Mouse (Mus musculus): Measurements from ENCODE around the gene Abcb8. TPM values are rescaled to one million over a fixed set of nuclear protein-coding genes. Genes with fewer than 3 reads are reported as not detected.

The Abcb8 gene
- polyA plus RNA-seq, 1 experiment from 2014 or later, result 48.6 TPM

GRCm38 (mm10) chr5:24348546-24348945, 44.9 kb upstream of the Abcb8 start:
- Histone ChIP-seq H3K9ac (ENCODE audit: low read depth, low read length) (0 out of 2 replicates have a peak overlapping the region, but pooled peaks have one; percentile 35), H3K9me3 (replicated peaks; ENCODE audit: low read length) (no peaks in the 10 kb centered on the region), H3K27me3 (ENCODE audit: insufficient read depth, low read length) (no peaks in the 10 kb centered on the region), H3K27ac (no peak overlapping the region), H3K4me2 (ENCODE audit: low read length) (peak overlapping the region; percentile 92), H3K4me3 (replicated peaks; ENCODE audit: low read depth, low read length) (peak overlapping the region; percentile 43), H3K36me3 (ENCODE audit: insufficient read depth, low read length) (no peaks in the 10 kb centered on the region), H3K4me1 (replicated peaks; ENCODE audit: insufficient read depth, low read length) (peaks cover 22% of the 10 kb centered on the region)
- under 1% methylated on average over 30 of the region's 30 CpGs for WGBS
- no peak for ATAC-seq (replicated peaks; ENCODE audit: low FRiP score, low read depth)
- no peak for TF ChIP-seq CTCF (IDR thresholded peaks at IDR 0.05; ENCODE audit: low read depth)
- DNase-seq (ENCODE audit: low spot score), result no peak

DNA sequence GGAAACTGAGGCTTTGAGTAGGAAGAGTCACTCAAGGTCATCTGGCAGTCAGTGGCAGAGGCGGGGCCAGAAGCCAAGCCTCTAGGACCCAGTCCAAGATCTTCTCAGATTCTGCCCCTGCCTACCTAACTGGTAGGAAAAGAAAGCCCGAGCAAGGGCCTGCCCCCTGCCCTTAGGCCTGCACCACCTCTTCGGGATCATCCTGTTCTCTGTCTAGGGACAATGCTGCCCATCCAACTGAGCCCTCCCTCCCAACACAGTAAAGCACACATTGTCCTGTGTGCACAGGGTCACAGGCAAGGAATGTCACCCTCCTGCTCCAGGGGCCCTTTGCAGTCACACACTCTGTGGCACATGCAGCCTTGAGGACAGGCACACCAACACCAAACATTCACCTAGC, 43.4 kb upstream of the Abcb8 start:
- no peak for DNase-seq (ENCODE audit: low spot score)
- H3K4me3 ChIP-seq (replicated peaks; ENCODE audit: low read depth, low read length), result no peak overlapping the region
- no peaks in the 10 kb centered on the region for H3K27me3 ChIP-seq (ENCODE audit: insufficient read depth, low read length)
- no peak for ATAC-seq (replicated peaks; ENCODE audit: low FRiP score, low read depth)
- 63% methylated on average over 3 of the region's 3 CpGs for WGBS
- H3K36me3 ChIP-seq (ENCODE audit: insufficient read depth, low read length), result no peaks in the 10 kb centered on the region
- no peaks in the 10 kb centered on the region for H3K9me3 ChIP-seq (replicated peaks; ENCODE audit: low read length)
- no peak overlapping the region for H3K27ac ChIP-seq
- peak overlapping the region; percentile 91 for H3K4me2 ChIP-seq (ENCODE audit: low read length)
- no peak for TF ChIP-seq CTCF (IDR thresholded peaks at IDR 0.05; ENCODE audit: low read depth)
- peaks cover 11% of the 10 kb centered on the region for H3K4me1 ChIP-seq (replicated peaks; ENCODE audit: insufficient read depth, low read length)
- no peak overlapping the region for H3K9ac ChIP-seq (ENCODE audit: low read depth, low read length)

- Histone ChIP-seq H3K36me3 (ENCODE audit: insufficient read depth, low read length) (no peaks in the 10 kb centered on the region), H3K4me2 (ENCODE audit: low read length) (peak overlapping the region; percentile 91), H3K27me3 (ENCODE audit: insufficient read depth, low read length) (no peaks in the 10 kb centered on the region), H3K27ac (no peak overlapping the region), H3K4me1 (replicated peaks; ENCODE audit: insufficient read depth, low read length) (peaks cover 9% of the 10 kb centered on the region), H3K9me3 (replicated peaks; ENCODE audit: low read length) (no peaks in the 10 kb centered on the region), H3K9ac (ENCODE audit: low read depth, low read length) (peak overlapping the region; percentile 52), H3K4me3 (replicated peaks; ENCODE audit: low read depth, low read length) (peak overlapping the region; percentile 68)
- TF ChIP-seq CTCF (IDR thresholded peaks at IDR 0.05; ENCODE audit: low read depth), result no peak
- no peak for DNase-seq (ENCODE audit: low spot score)
- WGBS, result 37% methylated on average over 14 of the region's 15 CpGs
- 0 out of 2 replicates have a peak, but pooled peaks have one; percentile 2 for ATAC-seq (replicated peaks; ENCODE audit: low FRiP score, low read depth)
These were observed 42.8 kb upstream of the Abcb8 start for GRCm38 (mm10) chr5:24350531-24351250.

DNA sequence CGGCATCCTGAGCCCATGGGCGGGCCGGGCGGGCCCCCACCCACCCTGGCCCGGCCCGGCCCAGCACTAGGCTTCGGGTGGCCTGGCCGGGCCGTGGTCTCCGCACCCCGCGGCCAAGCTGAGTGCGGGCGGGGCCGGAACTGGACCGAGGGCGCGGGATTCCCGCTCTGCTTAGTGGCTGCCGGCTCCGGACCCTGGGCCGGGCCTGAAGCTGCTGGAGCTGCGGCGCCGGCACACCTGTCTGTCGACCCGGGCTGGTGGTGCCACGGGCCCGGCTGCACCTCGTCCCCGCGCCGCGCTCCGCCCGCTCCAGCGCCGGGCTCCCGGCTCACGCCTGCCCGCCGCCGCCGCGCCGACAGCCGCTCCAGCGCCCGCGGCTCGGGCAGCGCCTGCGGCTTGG, 42.2 kb upstream of the Abcb8 start, which contains the start of gene Kcnh2:
Kcnh2 (minus strand) TSS at position 327 of the 400 bp plus-strand sequence.
- no peaks in the 10 kb centered on the region for H3K9me3 ChIP-seq (replicated peaks; ENCODE audit: low read length)
- H3K4me2 ChIP-seq (ENCODE audit: low read length), result peak within 1 kb of the TSS; percentile 91
- WGBS, result under 1% methylated on average over 35 of the region's 53 CpGs
- peak within 1 kb of the TSS; percentile 68 for H3K4me3 ChIP-seq (replicated peaks; ENCODE audit: low read depth, low read length)
- peak within 1 kb of the TSS; percentile 70 for H3K27ac ChIP-seq
- H3K36me3 ChIP-seq (ENCODE audit: insufficient read depth, low read length), result no peaks in the 10 kb centered on the region
- peak; percentile 14; the same call in 1 of the 2 replicates for ATAC-seq (replicated peaks; ENCODE audit: low FRiP score, low read depth)
- H3K4me1 ChIP-seq (replicated peaks; ENCODE audit: insufficient read depth, low read length), result peaks cover 9% of the 10 kb centered on the region
- DNase-seq (ENCODE audit: low spot score), result peak; percentile 44
- no peaks in the 10 kb centered on the region for H3K27me3 ChIP-seq (ENCODE audit: insufficient read depth, low read length)
- H3K9ac ChIP-seq (ENCODE audit: low read depth, low read length), result peak within 1 kb of the TSS; percentile 52
- no peak for TF ChIP-seq CTCF (IDR thresholded peaks at IDR 0.05; ENCODE audit: low read depth)

DNA sequence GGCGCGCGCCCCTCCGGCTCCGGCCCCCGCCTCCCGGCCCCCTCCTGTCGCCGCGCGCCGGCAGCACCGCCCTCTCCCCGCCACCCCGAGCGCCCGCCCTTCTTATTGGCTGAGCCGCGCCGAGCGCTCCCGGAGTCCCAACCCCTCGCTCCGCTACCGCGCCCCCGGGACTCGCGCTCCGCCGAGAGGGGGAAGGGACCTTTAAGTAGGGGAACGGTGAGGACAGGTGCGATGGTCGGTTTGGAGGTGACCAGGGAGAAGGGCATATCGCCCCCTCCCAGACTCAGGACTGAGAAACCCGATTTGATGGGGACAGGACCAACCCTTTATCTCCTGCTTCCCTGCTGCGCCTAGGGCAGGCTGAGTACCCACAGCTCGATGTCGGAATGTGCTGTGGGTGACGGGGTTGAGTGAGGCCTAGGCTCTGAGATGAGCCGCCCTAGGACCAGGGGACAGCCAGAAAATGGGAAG, 41.7 kb upstream of the Abcb8 start:
- no peaks in the 10 kb centered on the region for H3K9me3 ChIP-seq (replicated peaks; ENCODE audit: low read length)
- H3K4me3 ChIP-seq (replicated peaks; ENCODE audit: low read depth, low read length), result peak overlapping the region; percentile 68
- TF ChIP-seq CTCF (IDR thresholded peaks at IDR 0.05; ENCODE audit: low read depth), result no peak
- H3K4me1 ChIP-seq (replicated peaks; ENCODE audit: insufficient read depth, low read length), result peaks cover 9% of the 10 kb centered on the region
- no peaks in the 10 kb centered on the region for H3K36me3 ChIP-seq (ENCODE audit: insufficient read depth, low read length)
- peak; percentile 61 for ATAC-seq (replicated peaks; ENCODE audit: low FRiP score, low read depth)
- H3K4me2 ChIP-seq (ENCODE audit: low read length), result peak overlapping the region; percentile 91
- under 1% methylated on average over 39 of the region's 41 CpGs for WGBS
- peak overlapping the region; percentile 52 for H3K9ac ChIP-seq (ENCODE audit: low read depth, low read length)
- DNase-seq (ENCODE audit: low spot score), result peak; percentile 91
- H3K27me3 ChIP-seq (ENCODE audit: insufficient read depth, low read length), result no peaks in the 10 kb centered on the region
- H3K27ac ChIP-seq, result peak overlapping the region; percentile 70

GRCm38 (mm10) chr5:24352251-24352859, 41.1 kb upstream of the Abcb8 start:
- Histone ChIP-seq H3K4me1 (replicated peaks; ENCODE audit: insufficient read depth, low read length) (peaks cover 9% of the 10 kb centered on the region), H3K36me3 (ENCODE audit: insufficient read depth, low read length) (no peaks in the 10 kb centered on the region), H3K9ac (ENCODE audit: low read depth, low read length) (0 out of 2 replicates have a peak overlapping the region, but pooled peaks have one; percentile 52), H3K4me2 (ENCODE audit: low read length) (peak overlapping the region; percentile 91), H3K27me3 (ENCODE audit: insufficient read depth, low read length) (no peaks in the 10 kb centered on the region), H3K27ac (peak overlapping the region; percentile 70), H3K9me3 (replicated peaks; ENCODE audit: low read length) (no peaks in the 10 kb centered on the region), H3K4me3 (replicated peaks; ENCODE audit: low read depth, low read length) (peak overlapping the region; percentile 68)
- 4% methylated on average over 24 of the region's 24 CpGs for WGBS
- TF ChIP-seq CTCF (IDR thresholded peaks at IDR 0.05; ENCODE audit: low read depth), result no peak
- DNase-seq (ENCODE audit: low spot score) (peak; percentile 91), ATAC-seq (replicated peaks; ENCODE audit: low FRiP score, low read depth) (peak; percentile 75)
